Mouse (Mus musculus): ENCODE results near the gene Vmn2r19. TPM values are rescaled to one million over a fixed set of nuclear protein-coding genes. Genes with fewer than 3 reads are reported as not detected.

Gene Vmn2r19
- total and polyA plus RNA-seq, 2 experiments from 2014 or later, result not detected

- 82% methylated on average over 3 of the region's 3 CpGs for WGBS
- ATAC-seq (ENCODE audit: insufficient read depth, low read depth) (no peak), DNase-seq (ENCODE audit: low spot score) (no peak)
- Histone ChIP-seq H3K27me3 (ENCODE audit: control insufficient read depth, insufficient read depth, low read length) (no peaks in the 10 kb centered on the region), H3K4me2 (ENCODE audit: low read depth, low read length) (no peak overlapping the region), H3K9ac (replicated peaks; ENCODE audit: low read depth, low read length) (no peak overlapping the region), H3K4me3 (ENCODE audit: low read depth, low read length) (no peak overlapping the region), H3K36me3 (replicated peaks; ENCODE audit: control insufficient read depth, insufficient read depth, low read length) (no peaks in the 10 kb centered on the region), H3K4me1 (ENCODE audit: control insufficient read depth, insufficient read depth) (no peaks in the 10 kb centered on the region), H3K27ac (ENCODE audit: low read depth) (no peak overlapping the region), H3K9me3 (replicated peaks; ENCODE audit: control insufficient read depth, low read length) (no peaks in the 10 kb centered on the region; the same call in 1 of the 2 replicates)
- TF ChIP-seq EP300 (IDR thresholded peaks at IDR 0.05; ENCODE audit: low read depth), result no peak
- no peak for TF ChIP-seq CTCF (IDR thresholded peaks at IDR 0.05; ENCODE audit: low read depth)
These were observed 43.9 kb upstream of the Vmn2r19 start for GRCm38 (mm10) chr6:123264194-123264593.

GRCm38 (mm10) chr6:123265809-123266208 lies 42.3 kb upstream of the Vmn2r19 start:
- H3K9ac ChIP-seq (replicated peaks; ENCODE audit: low read depth, low read length), result no peak overlapping the region
- DNase-seq (ENCODE audit: low spot score) (no peak), ATAC-seq (ENCODE audit: insufficient read depth, low read depth) (no peak)
- H3K36me3 ChIP-seq (replicated peaks; ENCODE audit: control insufficient read depth, insufficient read depth, low read length), result no peaks in the 10 kb centered on the region
- TF ChIP-seq CTCF (IDR thresholded peaks at IDR 0.05; ENCODE audit: low read depth), result no peak
- no peak for TF ChIP-seq EP300 (IDR thresholded peaks at IDR 0.05; ENCODE audit: low read depth)
- WGBS, result 75% methylated on average over 4 of the region's 4 CpGs
- no peak overlapping the region for H3K4me3 ChIP-seq (ENCODE audit: low read depth, low read length)
- no peaks in the 10 kb centered on the region for H3K27me3 ChIP-seq (ENCODE audit: control insufficient read depth, insufficient read depth, low read length)
- H3K4me2 ChIP-seq (ENCODE audit: low read depth, low read length), result no peak overlapping the region
- no peak overlapping the region for H3K27ac ChIP-seq (ENCODE audit: low read depth)
- H3K9me3 ChIP-seq (replicated peaks; ENCODE audit: control insufficient read depth, low read length), result peaks cover 4% of the 10 kb centered on the region; the same call in 1 of the 2 replicates
- H3K4me1 ChIP-seq (ENCODE audit: control insufficient read depth, insufficient read depth), result no peaks in the 10 kb centered on the region

GRCm38 (mm10) chr6:123266945-123267344 lies 41.2 kb upstream of the Vmn2r19 start:
- 75% methylated on average over 5 of the region's 5 CpGs for WGBS
- DNase-seq (ENCODE audit: low spot score) (no peak), ATAC-seq (ENCODE audit: insufficient read depth, low read depth) (no peak)
- Histone ChIP-seq H3K9ac (replicated peaks; ENCODE audit: low read depth, low read length) (no peak overlapping the region), H3K4me2 (ENCODE audit: low read depth, low read length) (no peak overlapping the region), H3K4me3 (ENCODE audit: low read depth, low read length) (no peak overlapping the region), H3K4me1 (ENCODE audit: control insufficient read depth, insufficient read depth) (no peaks in the 10 kb centered on the region), H3K9me3 (replicated peaks; ENCODE audit: control insufficient read depth, low read length) (peaks cover 4% of the 10 kb centered on the region; the same call in 1 of the 2 replicates), H3K27ac (ENCODE audit: low read depth) (no peak overlapping the region), H3K36me3 (replicated peaks; ENCODE audit: control insufficient read depth, insufficient read depth, low read length) (no peaks in the 10 kb centered on the region), H3K27me3 (ENCODE audit: control insufficient read depth, insufficient read depth, low read length) (no peaks in the 10 kb centered on the region)
- TF ChIP-seq EP300 (IDR thresholded peaks at IDR 0.05; ENCODE audit: low read depth) (no peak), CTCF (IDR thresholded peaks at IDR 0.05; ENCODE audit: low read depth) (no peak)

- ATAC-seq (ENCODE audit: insufficient read depth, low read depth), result no peak
- Histone ChIP-seq H3K27me3 (ENCODE audit: control insufficient read depth, insufficient read depth, low read length) (no peaks in the 10 kb centered on the region), H3K27ac (ENCODE audit: low read depth) (no peak overlapping the region), H3K4me3 (ENCODE audit: low read depth, low read length) (no peak overlapping the region), H3K9me3 (replicated peaks; ENCODE audit: control insufficient read depth, low read length) (no peaks in the 10 kb centered on the region), H3K36me3 (replicated peaks; ENCODE audit: control insufficient read depth, insufficient read depth, low read length) (no peaks in the 10 kb centered on the region), H3K9ac (replicated peaks; ENCODE audit: low read depth, low read length) (no peak overlapping the region), H3K4me1 (ENCODE audit: control insufficient read depth, insufficient read depth) (no peaks in the 10 kb centered on the region), H3K4me2 (ENCODE audit: low read depth, low read length) (no peak overlapping the region)
- 73% methylated on average over 2 of the region's 2 CpGs for WGBS
- no peak for DNase-seq (ENCODE audit: low spot score)
- TF ChIP-seq CTCF (IDR thresholded peaks at IDR 0.05; ENCODE audit: low read depth) (no peak), EP300 (IDR thresholded peaks at IDR 0.05; ENCODE audit: low read depth) (no peak)
These were observed 28.7 kb upstream of the Vmn2r19 start for GRCm38 (mm10) chr6:123279443-123279842.

DNA sequence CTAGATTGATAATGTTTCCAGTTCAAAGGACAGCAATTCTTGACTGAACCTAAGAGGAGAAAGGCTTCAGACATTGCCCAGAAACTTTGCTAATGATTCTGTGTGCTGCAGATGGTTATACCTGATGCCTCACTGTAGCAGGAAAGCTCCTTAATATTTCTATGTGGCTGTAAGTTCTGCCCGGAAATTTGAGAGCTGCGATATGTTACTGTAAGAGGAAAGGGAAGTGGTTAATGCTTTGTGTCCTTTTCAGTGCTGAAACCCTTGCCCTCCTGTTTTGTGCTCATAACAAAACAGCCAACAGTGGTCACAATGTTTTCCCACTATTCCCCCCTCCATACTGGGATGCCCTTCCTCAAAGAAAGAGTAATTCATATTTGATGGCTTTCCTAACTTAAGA lies 21.8 kb upstream of the Vmn2r19 start:
- Histone ChIP-seq H3K4me2 (ENCODE audit: low read depth, low read length) (no peak overlapping the region), H3K27me3 (ENCODE audit: control insufficient read depth, insufficient read depth, low read length) (no peaks in the 10 kb centered on the region), H3K4me1 (ENCODE audit: control insufficient read depth, insufficient read depth) (no peaks in the 10 kb centered on the region), H3K9ac (replicated peaks; ENCODE audit: low read depth, low read length) (no peak overlapping the region), H3K36me3 (replicated peaks; ENCODE audit: control insufficient read depth, insufficient read depth, low read length) (no peaks in the 10 kb centered on the region), H3K9me3 (replicated peaks; ENCODE audit: control insufficient read depth, low read length) (0 out of 2 replicates have a peak, but pooled peaks cover 3% of the 10 kb centered on the region), H3K27ac (ENCODE audit: low read depth) (no peak overlapping the region), H3K4me3 (ENCODE audit: low read depth, low read length) (no peak overlapping the region)
- 71% methylated on average over 2 of the region's 2 CpGs for WGBS
- ATAC-seq (ENCODE audit: insufficient read depth, low read depth), result no peak
- no peak for DNase-seq (ENCODE audit: low spot score)
- TF ChIP-seq CTCF (IDR thresholded peaks at IDR 0.05; ENCODE audit: low read depth) (no peak), EP300 (IDR thresholded peaks at IDR 0.05; ENCODE audit: low read depth) (no peak)

GRCm38 (mm10) chr6:123288931-123289330 lies 19.2 kb upstream of the Vmn2r19 start:
- H3K4me1 ChIP-seq (ENCODE audit: control insufficient read depth, insufficient read depth), result no peaks in the 10 kb centered on the region

More at GRCm38 (mm10) chr6:123288931-123289330, 19.2 kb upstream of the Vmn2r19 start:
- Histone ChIP-seq H3K4me3 (ENCODE audit: low read depth, low read length) (no peak overlapping the region), H3K27me3 (ENCODE audit: control insufficient read depth, insufficient read depth, low read length) (no peaks in the 10 kb centered on the region), H3K9ac (replicated peaks; ENCODE audit: low read depth, low read length) (no peak overlapping the region), H3K36me3 (replicated peaks; ENCODE audit: control insufficient read depth, insufficient read depth, low read length) (no peaks in the 10 kb centered on the region), H3K9me3 (replicated peaks; ENCODE audit: control insufficient read depth, low read length) (0 out of 2 replicates have a peak, but pooled peaks cover 3% of the 10 kb centered on the region), H3K27ac (ENCODE audit: low read depth) (no peak overlapping the region), H3K4me2 (ENCODE audit: low read depth, low read length) (no peak overlapping the region)
- WGBS, result 55% methylated on average over 10 of the region's 10 CpGs
- ATAC-seq (ENCODE audit: insufficient read depth, low read depth) (no peak), DNase-seq (ENCODE audit: low spot score) (no peak)
- TF ChIP-seq EP300 (IDR thresholded peaks at IDR 0.05; ENCODE audit: low read depth) (no peak), CTCF (IDR thresholded peaks at IDR 0.05; ENCODE audit: low read depth) (no peak)

All from heart, postnatal 0 days (tissue).